Mouse (Mus musculus): ENCODE data around the gene P2rx4.
"Not testable (repeated sequence)": the region's sequence is repeated elsewhere in the genome, so short reads cannot be mapped to it uniquely, and the experiment has no call there.

Gene P2rx4
- long read RNA-seq, experiment 1, transcript P2rx4-201 (12 exons, 2,702 nt) = major isoform, 28 of 38 reads
- long read RNA-seq, experiment 1, partial matches to known transcripts = 1 of 38 reads
- long read RNA-seq, experiment 1, other reads (novel, unspliced or antisense) = 4 of 38 reads
- long read RNA-seq, experiment 2, transcript P2rx4-201 (12 exons, 2,702 nt) = major isoform, 38 of 46 reads
- long read RNA-seq, experiment 2, partial matches to known transcripts = 2 of 46 reads
- long read RNA-seq, experiment 2, other reads (novel, unspliced or antisense) = 2 of 46 reads

- intact Hi-C loops (cut with DNase I) = no loop called here
These were observed at the start of gene P2rx4 for GRCm38 (mm10) chr5:122707276-122708181. P2rx4 (plus strand) TSS chr5:122707544.

GRCm38 (mm10) chr5:122662501-122662900, 44.8 kb upstream of the P2rx4 start:
- intact Hi-C loops (cut with DNase I) = no loop called here

GRCm38 (mm10) chr5:122665036-122665435, 42.3 kb upstream of the P2rx4 start:
- intact Hi-C loops (cut with DNase I) = no loop called here

- intact Hi-C loops (cut with DNase I) = no loop called here
These were observed 38.1 kb upstream of the P2rx4 start for GRCm38 (mm10) chr5:122668981-122669897.

GRCm38 (mm10) chr5:122671641-122672040, 35.7 kb upstream of the P2rx4 start:
- intact Hi-C loops (cut with DNase I) = not testable (repeated sequence)

- intact Hi-C loops (cut with DNase I) = no loop called here
These were observed 35.0 kb upstream of the P2rx4 start for GRCm38 (mm10) chr5:122672298-122672697.

GRCm38 (mm10) chr5:122676002-122676401, 31.3 kb upstream of the P2rx4 start:
- intact Hi-C loops (cut with DNase I) = no loop called here

GRCm38 (mm10) chr5:122677983-122678382, 29.4 kb upstream of the P2rx4 start:
- intact Hi-C loops (cut with DNase I) = no loop called here

- intact Hi-C loops (cut with DNase I) = no loop called here
These were observed 27.5 kb upstream of the P2rx4 start for GRCm38 (mm10) chr5:122679881-122680280.

GRCm38 (mm10) chr5:122681276-122681675, 26.1 kb upstream of the P2rx4 start:
- intact Hi-C loops (cut with DNase I) = no loop called here

- intact Hi-C loops (cut with DNase I) = no loop called here
These were observed 23.4 kb upstream of the P2rx4 start for GRCm38 (mm10) chr5:122683926-122684325.

GRCm38 (mm10) chr5:122687391-122687790, 20.0 kb upstream of the P2rx4 start:
- intact Hi-C loops (cut with DNase I) = no loop called here

GRCm38 (mm10) chr5:122689153-122689552, 18.2 kb upstream of the P2rx4 start:
- intact Hi-C loops (cut with DNase I) = no loop called here

- intact Hi-C loops (cut with DNase I) = no loop called here
These were observed 16.9 kb upstream of the P2rx4 start for GRCm38 (mm10) chr5:122690486-122690885.

GRCm38 (mm10) chr5:122693431-122694207, 13.7 kb upstream of the P2rx4 start:
- intact Hi-C loops (cut with DNase I) = no loop called here

GRCm38 (mm10) chr5:122695516-122695915, 11.8 kb upstream of the P2rx4 start:
- intact Hi-C loops (cut with DNase I) = no loop called here

GRCm38 (mm10) chr5:122698041-122698700, 9.2 kb upstream of the P2rx4 start:
- intact Hi-C loops (cut with DNase I) = no loop called here

- intact Hi-C loops (cut with DNase I) = no loop called here
These were observed 8.7 kb upstream of the P2rx4 start for GRCm38 (mm10) chr5:122698701-122699060.

- intact Hi-C loops (cut with DNase I) = no loop called here
These were observed 7.1 kb upstream of the P2rx4 start for GRCm38 (mm10) chr5:122700109-122700836.
